Mouse (Mus musculus) liver, embryonic 14.5 days (tissue): ENCODE measurements around the gene AW011738.

Experiments
- CTCF ChIP-seq: IDR thresholded peaks from 2 replicates; pipeline ENCODE4 v1.5.1; 2016; ENCODE audit warnings: antibody characterized with exemption, low read depth, control low read depth
- EP300 ChIP-seq: IDR thresholded peaks from 2 replicates; pipeline ENCODE4 v1.6.1; 2016; ENCODE audit warnings: antibody characterized with exemption, low read depth

DNA sequence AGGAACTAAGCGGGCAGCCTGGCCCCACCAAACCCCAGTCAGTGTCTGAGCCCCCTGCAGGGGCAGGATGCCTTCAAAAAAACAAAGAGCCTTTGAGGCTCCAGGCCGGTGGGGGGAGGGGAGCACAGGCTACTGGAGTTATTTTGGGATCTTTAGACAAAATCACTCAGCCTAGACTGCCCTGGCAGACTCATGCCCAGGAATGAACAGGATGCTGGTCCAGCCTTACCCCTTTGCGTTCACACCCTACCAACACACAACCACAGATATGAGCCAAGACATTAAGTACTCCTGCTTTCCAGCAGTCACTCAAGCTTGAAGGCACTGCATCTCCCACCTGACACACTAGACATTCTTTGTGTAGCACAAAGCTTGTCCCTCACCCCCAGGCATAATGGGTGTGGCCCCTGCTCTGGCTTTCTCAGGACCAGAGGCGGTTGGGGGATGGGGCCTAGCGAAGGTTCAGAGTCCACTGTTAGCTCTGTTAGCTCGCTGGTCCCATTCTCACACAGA lies 14.2 kb upstream of the AW011738 start:
- TF ChIP-seq CTCF (no peak), EP300 (no peak)
